Mouse (Mus musculus) kidney, adult 2 months (tissue): ENCODE results near the gene Zfp420.

Source experiments
- CTCF ChIP-seq: fragments of 200-500 bp; conservative IDR thresholded peaks from 2 replicates; pipeline ENCODE4 v1.5.1; 2011; ENCODE audit warnings: low read depth, mild to moderate bottlenecking, control low read depth, low read length, moderate library complexity, mixed read lengths; ENCODE audit not compliant: insufficient read depth, insufficient read length
- POLR2A ChIP-seq: fragments of 200-500 bp; IDR thresholded peaks from one replicate; pipeline ENCODE4 v1.6.1; 2011; ENCODE audit warnings: low read depth, low read length, control low read depth

- TF ChIP-seq POLR2A (no peak), CTCF (no peak)
These were observed 31.8 kb upstream of the Zfp420 start for GRCm38 (mm10) chr7:29828001-29828400.
